Mouse (Mus musculus) Patski (cell line): Measurements from ENCODE around the gene Rapgef3. TPM values are rescaled to one million over a fixed set of nuclear protein-coding genes. Genes with fewer than 3 reads are reported as not detected.

Experiments
- ATAC-seq: fragments of 100-300 bp; one replicate; pipeline ENCODE4 v1.8.0; 2021
- CTCF ChIA-PET: fragments of 350-600 bp; sonication (Branson Sonifier 250); formaldehyde crosslinking; loops from one replicate; lab custom pipeline; 2022; ENCODE audit warnings: inconsistent platforms; lab: Charles Lee
- POLR2A ChIA-PET: fragments of 350-600 bp; sonication (Branson Sonifier 250); formaldehyde crosslinking; loops from one replicate; lab custom pipeline; 2022; ENCODE audit warnings: antibody characterized with exemption, inconsistent platforms; lab: Charles Lee
- DNase-seq: peaks from one replicate; pipeline ENCODE4 v3.0.0-alpha.2; 2011; ENCODE audit warnings: low read depth, low spot score
- H3K27me3 ChIP-seq: fragments of 371-371 bp; one replicate; pipeline ENCODE4 v1.5.1; 2021
- CTCF ChIP-seq: fragments of 100-300 bp; IDR thresholded peaks from one replicate; pipeline ENCODE4 v1.5.1; 2021
- in situ Hi-C: fragments of 300-500 bp; cut with MboI; formaldehyde crosslinking; loops from 3 replicates; pipeline ENCODE4 v1.11.1; 2018; ENCODE audit warnings: low pct_unique_long_range_greater_than_20kb, mixed read lengths
- polyA plus RNA-seq: library from polyadenylated mRNA; unstranded; gene quantifications from one replicate; pipeline ENCODE4 v1.2.3, GENCODE M21; 2021

Gene Rapgef3
- polyA plus RNA-seq, 1 experiment from 2014 or later = 22.4 TPM

GRCm38 (mm10) chr15:97786412-97787112 lies 18.8 kb upstream of the Rapgef3 start:
- CTCF ChIA-PET = interaction anchor here (0.8 to 4.0 kb wide), 5 partner anchors 10 to 177 kb away, joined by 3 to 14 read pairs (median 4); partner anchors contain the start of gene Tmem106c
- no peak for ATAC-seq
- H3K27me3 ChIP-seq = no peaks in the 10 kb centered on the region
- no peak for DNase-seq
- in situ Hi-C loops = no loop called here
- TF ChIP-seq CTCF = no peak
- POLR2A ChIA-PET = no interaction called here

- DNase-seq = no peak
- in situ Hi-C loops = no loop called here
- H3K27me3 ChIP-seq = no peaks in the 10 kb centered on the region
- ChIA-PET CTCF (interaction anchor here (0.8 to 4.0 kb wide), 5 partner anchors 9 to 178 kb away, joined by 3 to 14 read pairs (median 4); partner anchors contain the start of gene Tmem106c), POLR2A (interaction anchor here (0.5 kb wide), 1 partner anchor 13 kb away, joined by 3 read pairs; no protein-coding TSS in a partner anchor)
- no peak for ATAC-seq
- no peak for TF ChIP-seq CTCF
Measured at GRCm38 (mm10) chr15:97785731-97786411, 18.1 kb upstream of the Rapgef3 start.

GRCm38 (mm10) chr15:97784561-97785161 lies 16.9 kb upstream of the Rapgef3 start:
- peak; percentile 31 for ATAC-seq
- no peak for TF ChIP-seq CTCF
- CTCF ChIA-PET = interaction anchor here (0.9 to 3.3 kb wide), 10 partner anchors 11 to 65 kb away, joined by 3 to 28 read pairs (median 6); no protein-coding TSS in a partner anchor
- POLR2A ChIA-PET = interaction anchor here (0.6 to 1.2 kb wide), 3 partner anchors 46 to 61 kb away, joined by 3 to 5 read pairs (median 4); no protein-coding TSS in a partner anchor
- H3K27me3 ChIP-seq = no peaks in the 10 kb centered on the region
- in situ Hi-C loops = loop anchor here (5.0 kb wide), 2 partner anchors 67 to 178 kb away; partner anchors contain the start of gene Tmem106c
- DNase-seq = no peak

- CTCF ChIA-PET = interaction anchor here (0.9 to 3.3 kb wide), 15 partner anchors 10 to 117 kb away, joined by 3 to 28 read pairs (median 5); no protein-coding TSS in a partner anchor
- in situ Hi-C loops = loop anchor here (5.0 kb wide), 2 partner anchors 67 to 178 kb away; partner anchors contain the start of gene Tmem106c
- peak; percentile 80 for ATAC-seq
Measured at GRCm38 (mm10) chr15:97784092-97784559, 16.4 kb upstream of the Rapgef3 start.

GRCm38 (mm10) chr15:97782749-97783105 lies 15.0 kb upstream of the Rapgef3 start:
- H3K27me3 ChIP-seq = no peaks in the 10 kb centered on the region
- ATAC-seq = no peak
- ChIA-PET CTCF (interaction anchor here (0.6 to 3.3 kb wide), 15 partner anchors 10 to 181 kb away, joined by 3 to 28 read pairs (median 4); no protein-coding TSS in a partner anchor), POLR2A (interaction anchor here (1.0 to 1.2 kb wide), 2 partner anchors 36 to 181 kb away, joined by 3 to 4 read pairs; partner anchors contain the start of gene Tmem106c)
- DNase-seq = no peak
- in situ Hi-C loops = loop anchor here (5.0 kb wide), 2 partner anchors 65 to 180 kb away; partner anchors contain the start of gene Tmem106c
- TF ChIP-seq CTCF = no peak

More at GRCm38 (mm10) chr15:97784092-97784559, 16.4 kb upstream of the Rapgef3 start:
- POLR2A ChIA-PET = interaction anchor here (0.6 to 1.2 kb wide), 4 partner anchors 46 to 180 kb away, joined by 3 to 5 read pairs (median 4); partner anchors contain the start of gene Tmem106c
- no peak for TF ChIP-seq CTCF
- H3K27me3 ChIP-seq = no peaks in the 10 kb centered on the region
- DNase-seq = no peak

GRCm38 (mm10) chr15:97781961-97782748 lies 14.4 kb upstream of the Rapgef3 start:
- in situ Hi-C loops = loop anchor here (5.0 kb wide), 2 partner anchors 65 to 180 kb away; partner anchors contain the start of gene Tmem106c
- DNase-seq (no peak), ATAC-seq (no peak)
- POLR2A ChIA-PET = interaction anchor here (0.6 kb wide), 1 partner anchor 102 kb away, joined by 3 read pairs; no protein-coding TSS in a partner anchor
- H3K27me3 ChIP-seq = no peaks in the 10 kb centered on the region
- CTCF ChIA-PET = interaction anchor here (0.8 to 3.3 kb wide), 11 partner anchors 8 to 115 kb away, joined by 3 to 28 read pairs (median 4); no protein-coding TSS in a partner anchor
- TF ChIP-seq CTCF = no peak

- in situ Hi-C loops = loop anchor here (5.0 kb wide), 2 partner anchors 63 to 182 kb away; partner anchors contain the start of gene Tmem106c
- ATAC-seq (no peak), DNase-seq (no peak)
- POLR2A ChIA-PET = interaction anchor here (0.7 to 1.1 kb wide), 5 partner anchors 8 to 61 kb away, joined by 3 to 4 read pairs (median 3); no protein-coding TSS in a partner anchor
- TF ChIP-seq CTCF = no peak
- H3K27me3 ChIP-seq = no peaks in the 10 kb centered on the region
- CTCF ChIA-PET = interaction anchor here (2.3 to 2.6 kb wide), 3 partner anchors 10 to 69 kb away, joined by 5 to 9 read pairs (median 7); no protein-coding TSS in a partner anchor
Measured at GRCm38 (mm10) chr15:97780611-97781031, 12.8 kb upstream of the Rapgef3 start.

GRCm38 (mm10) chr15:97779576-97779975 lies 11.8 kb upstream of the Rapgef3 start:
- in situ Hi-C loops = no loop called here
- H3K27me3 ChIP-seq = no peaks in the 10 kb centered on the region
- TF ChIP-seq CTCF = no peak
- ChIA-PET POLR2A (interaction anchor here (0.6 to 1.6 kb wide), 8 partner anchors 11 to 788 kb away, joined by 3 to 6 read pairs (median 4); partner anchors contain the start of gene Rapgef3), CTCF (interaction anchor here (0.7 to 2.6 kb wide), 7 partner anchors 9 to 184 kb away, joined by 3 to 9 read pairs (median 4); partner anchors contain the start of genes Rapgef3 and Tmem106c)
- ATAC-seq = no peak
- DNase-seq = no peak
